Mouse (Mus musculus): ENCODE data around the gene Loxl1. TPM values are rescaled to one million over a fixed set of nuclear protein-coding genes. Genes with fewer than 3 reads are reported as not detected.

The Loxl1 gene
- total and polyA plus RNA-seq, 3 experiments = not detected

DNA sequence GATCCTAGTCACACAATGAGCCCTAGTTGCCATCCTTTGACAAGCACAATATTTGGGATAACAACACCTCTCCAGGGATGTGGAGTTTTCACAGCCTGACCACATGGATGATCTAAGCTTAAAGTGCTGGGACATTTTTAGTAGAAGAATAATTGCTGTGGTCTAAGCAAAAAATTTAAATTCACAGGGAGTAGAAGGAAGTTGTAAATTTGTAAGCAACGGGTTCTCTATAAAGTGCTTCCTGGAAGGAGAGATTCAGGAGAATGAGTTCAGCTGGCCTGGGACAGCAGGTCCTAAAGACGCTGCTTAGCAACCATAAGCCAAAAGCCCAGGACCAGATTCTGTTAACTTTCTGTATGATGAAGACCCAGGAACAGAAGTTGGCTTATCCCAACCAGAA lies 23.1 kb downstream of the Loxl1 start:
- Histone ChIP-seq H3K4me2 (ENCODE audit: insufficient read depth, low read depth, poor library complexity, severe bottlenecking) (no peak overlapping the region), H3K9ac (ENCODE audit: insufficient read depth, low read depth) (no peak overlapping the region), H3K9me3 (replicated peaks; ENCODE audit: low read length) (no peaks in the 10 kb centered on the region), H3K27ac (ENCODE audit: insufficient read depth, low read depth) (no peak overlapping the region), H3K36me3 (replicated peaks in 1 of 2; ENCODE audit: control insufficient read depth in 1 of 2, insufficient read depth in 1 of 2, low read length in 1 of 2) (no peaks in the 10 kb centered on the region), H3K27me3 (replicated peaks) (peaks cover 5% of the 10 kb centered on the region), H3K4me1 (ENCODE audit: control insufficient read depth in 1 of 2, insufficient read depth in 2 of 2) (peaks cover 3 to 9% of the 10 kb centered on the region in 2 experiments; a peak in 3 of 4 replicates), H3K4me3 (replicated peaks in 1 of 3; ENCODE audit: low read depth in 2 of 3, low read length in 2 of 3, poor library complexity in 1 of 3) (no peak overlapping the region), H3K79me2 (replicated peaks; ENCODE audit: control insufficient read depth, extremely low read depth, insufficient read depth, poor library complexity, severe bottlenecking) (no peaks in the 10 kb centered on the region)
- in situ Hi-C loops (cut with MboI; ENCODE audit: low pct_ligation_motif_present, low pct_unique_long_range_greater_than_20kb, low sequenced_read_pairs) (no loop called here), dilution Hi-C loops (cut with MboI; ENCODE audit: extremely low pct_ligation_motif_present, extremely low pct_unique_long_range_greater_than_20kb, low sequenced_read_pairs) (no loop called here)
- DNase-seq (ENCODE audit: extremely low read depth) = no peak
- TF ChIP-seq JUND (conservative IDR thresholded peaks at IDR 0.05; ENCODE audit: low read depth, low read length) (no peak), ETS1 (conservative IDR thresholded peaks at IDR 0.05; ENCODE audit: low read depth, low read length) (no peak), HCFC1 (IDR thresholded peaks at IDR 0.05; ENCODE audit: low read depth, low read length) (no peak), IRF4 (IDR thresholded peaks at IDR 0.05; ENCODE audit: low read depth, low read length) (no peak), CHD1 (IDR thresholded peaks at IDR 0.05; ENCODE audit: low read depth, low read length) (no peak), JUN (IDR thresholded peaks at IDR 0.05; ENCODE audit: insufficient read depth, low read depth, low read length) (no peak), NELFE (IDR thresholded peaks at IDR 0.05; ENCODE audit: low read depth, low read length) (no peak), NRF1 (IDR thresholded peaks at IDR 0.05; ENCODE audit: low read depth, low read length) (no peak), E2F4 (IDR thresholded peaks at IDR 0.05; ENCODE audit: insufficient replicate concordance, low read depth, low read length) (no peak), ZMIZ1 (IDR thresholded peaks at IDR 0.05; ENCODE audit: low read depth, low read length) (no peak)

DNA sequence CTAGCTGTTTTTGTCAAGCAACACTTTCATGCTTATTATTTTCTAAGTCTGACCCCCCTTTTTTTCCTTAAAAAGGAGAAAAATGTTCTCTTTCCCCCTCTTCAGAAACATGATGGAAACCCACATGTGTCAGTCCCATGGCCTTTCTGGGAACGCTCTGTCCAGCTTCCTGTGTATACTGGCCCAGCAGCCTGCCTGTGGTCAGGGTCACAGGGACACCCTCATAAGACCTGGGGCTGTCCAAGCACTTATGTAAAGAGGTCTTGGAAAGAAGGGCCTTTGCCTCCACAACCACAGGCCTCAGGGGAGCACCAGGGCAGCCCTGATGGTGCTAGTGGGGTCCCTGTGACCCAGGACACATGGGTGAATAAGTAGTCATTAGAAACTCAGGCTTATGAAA lies 23.9 kb downstream of the Loxl1 start:
- H3K79me2 ChIP-seq (replicated peaks; ENCODE audit: control insufficient read depth, extremely low read depth, insufficient read depth, poor library complexity, severe bottlenecking) = no peaks in the 10 kb centered on the region
- no peak overlapping the region for H3K9ac ChIP-seq (ENCODE audit: insufficient read depth, low read depth)
- H3K36me3 ChIP-seq (replicated peaks in 1 of 2; ENCODE audit: control insufficient read depth in 1 of 2, insufficient read depth in 1 of 2, low read length in 1 of 2) = no peaks in the 10 kb centered on the region
- dilution Hi-C loops (cut with MboI; ENCODE audit: extremely low pct_ligation_motif_present, extremely low pct_unique_long_range_greater_than_20kb, low sequenced_read_pairs) (no loop called here), in situ Hi-C loops (cut with MboI; ENCODE audit: low pct_ligation_motif_present, low pct_unique_long_range_greater_than_20kb, low sequenced_read_pairs) (no loop called here)
- DNase-seq (ENCODE audit: extremely low read depth) = no peak
- H3K4me2 ChIP-seq (ENCODE audit: insufficient read depth, low read depth, poor library complexity, severe bottlenecking) = no peak overlapping the region
- no peak for TF ChIP-seq UBTF (IDR thresholded peaks at IDR 0.05; ENCODE audit: low read depth, low read length)
- TF ChIP-seq NRF1 (IDR thresholded peaks at IDR 0.05; ENCODE audit: low read depth, low read length) = no peak
- no peak for TF ChIP-seq ZC3H11A (IDR thresholded peaks at IDR 0.05; ENCODE audit: low read depth, low read length)
- no peak for TF ChIP-seq EP300 (IDR thresholded peaks at IDR 0.05; ENCODE audit: low read length)
- TF ChIP-seq TCF12 (IDR thresholded peaks at IDR 0.05; ENCODE audit: low read depth, low read length) = no peak
- no peak for TF ChIP-seq ZNF384 (IDR thresholded peaks at IDR 0.05; ENCODE audit: low read depth, low read length)
- no peak for TF ChIP-seq MXI1 (IDR thresholded peaks at IDR 0.05; ENCODE audit: low read depth, low read length)
- no peak for TF ChIP-seq E2F4 (IDR thresholded peaks at IDR 0.05; ENCODE audit: insufficient replicate concordance, low read depth, low read length)
- TF ChIP-seq MAZ (IDR thresholded peaks at IDR 0.05; ENCODE audit: low read depth, low read length) = no peak
- no peak for TF ChIP-seq POLR2A (IDR thresholded peaks at IDR 0.05; ENCODE audit: low read depth, low read length)
- TF ChIP-seq SIN3A (IDR thresholded peaks at IDR 0.05; ENCODE audit: low read length) = no peak
- no peak for TF ChIP-seq IRF4 (IDR thresholded peaks at IDR 0.05; ENCODE audit: low read depth, low read length)
- peaks cover 3% of the 10 kb centered on the region for H3K27me3 ChIP-seq (replicated peaks)
- no peak overlapping the region for H3K4me3 ChIP-seq (replicated peaks in 1 of 3; ENCODE audit: low read depth in 2 of 3, low read length in 2 of 3, poor library complexity in 1 of 3)
- H3K4me1 ChIP-seq (ENCODE audit: control insufficient read depth in 1 of 2, insufficient read depth in 2 of 2) = peaks cover 3 to 9% of the 10 kb centered on the region in 2 experiments; a peak in 3 of 4 replicates
- no peak overlapping the region for H3K27ac ChIP-seq (ENCODE audit: insufficient read depth, low read depth)
- H3K9me3 ChIP-seq (replicated peaks; ENCODE audit: low read length) = no peaks in the 10 kb centered on the region

Measured in CH12.LX (cell line).